Mouse (Mus musculus) ES-E14 (cell line): ENCODE results near the gene Cops9. TPM values are rescaled to one million over a fixed set of nuclear protein-coding genes. Genes with fewer than 3 reads are reported as not detected.

Source experiments
- DNase-seq: peaks from one replicate; pipeline ENCODE4 v3.0.0-alpha.2; 2013; ENCODE audit warnings: low read depth, low spot score
- H3K27ac ChIP-seq: 2 replicates; pipeline ENCODE4 v1.5.1; 2012; ENCODE audit warnings: low read depth, mild to moderate bottlenecking, low read length, moderate library complexity, mixed read lengths; ENCODE audit not compliant: poor library complexity, insufficient read depth, severe bottlenecking
- H3K36me3 ChIP-seq: 2 replicates; pipeline ENCODE4 v1.6.1; 2012; ENCODE audit warnings: mild to moderate bottlenecking, low read length, moderate library complexity, mixed read lengths; ENCODE audit not compliant: control insufficient read depth, poor library complexity, insufficient read depth, severe bottlenecking
- H3K4me1 ChIP-seq, 2 experiments: fragments of 150-350 bp in 1 of 2; sonication (generic) in 1 of 2; 2 replicates each; pipeline ENCODE4 v1.6.1; 2012; ENCODE audit warnings: low read length in 2 of 2, mild to moderate bottlenecking in 1 of 2, mixed read lengths in 1 of 2; ENCODE audit not compliant: control insufficient read depth in 2 of 2, insufficient read depth in 2 of 2, poor library complexity in 1 of 2
- H3K4me3 ChIP-seq, 2 experiments: fragments of 150-350 bp in 1 of 2; sonication (generic) in 1 of 2; 2 replicates each; pipeline ENCODE4 v1.5.1; 2012; ENCODE audit warnings: low read length in 2 of 2, low read depth in 1 of 2, mild to moderate bottlenecking in 1 of 2, mixed read lengths in 1 of 2; ENCODE audit not compliant: insufficient read depth in 1 of 2, poor library complexity in 1 of 2, severe bottlenecking in 1 of 2
- H3K9ac ChIP-seq: 2 replicates; pipeline ENCODE4 v1.6.1; 2012; ENCODE audit warnings: low read depth, mild to moderate bottlenecking, low read length, mixed read lengths; ENCODE audit not compliant: poor library complexity, insufficient read depth, severe bottlenecking
- H3K9me3 ChIP-seq: fragments of 150-350 bp; sonication (generic); 2 replicates; pipeline ENCODE4 v1.6.1; 2012; ENCODE audit warnings: low read depth, mild to moderate bottlenecking, low read length; ENCODE audit not compliant: control insufficient read depth, insufficient read depth
- CHD2 ChIP-seq: IDR thresholded peaks from 2 replicates; pipeline ENCODE4 v1.6.1; 2014; ENCODE audit warnings: mild to moderate bottlenecking, low read depth, low read length, inconsistent platforms
- HCFC1 ChIP-seq: IDR thresholded peaks from 2 replicates; pipeline ENCODE4 v1.6.1; 2012; ENCODE audit warnings: low read length, inconsistent platforms, borderline replicate concordance; ENCODE audit not compliant: insufficient read depth
- MAFK ChIP-seq: IDR thresholded peaks from 2 replicates; pipeline ENCODE4 v1.6.1; 2014; ENCODE audit warnings: mild to moderate bottlenecking, low read depth, low read length, inconsistent platforms; ENCODE audit not compliant: insufficient read depth
- ZC3H11A ChIP-seq: IDR thresholded peaks from 2 replicates; pipeline ENCODE4 v1.6.1; 2012; ENCODE audit warnings: low read depth, mild to moderate bottlenecking, inconsistent platforms, low read length, borderline replicate concordance
- ZNF384 ChIP-seq: IDR thresholded peaks from 2 replicates; pipeline ENCODE4 v1.6.1; 2012; ENCODE audit warnings: low read depth, low read length, inconsistent platforms
- in situ Hi-C, 2 experiments: fragments of 600-800 bp; cut with MboI; formaldehyde crosslinking; loops; one replicate each; pipeline ENCODE4 v1.15.1; 2025; ENCODE audit warnings: low sequenced_read_pairs in 2 of 2, inconsistent platforms in 1 of 2; ENCODE audit not compliant: unreplicated experiment in 2 of 2
- total RNA-seq: library from RNA; depleted of rRNA; stranded (reverse); fragments of 300-350 nt; gene quantifications from 2 replicates; pipeline ENCODE4 v1.2.3, GENCODE M21; 2012

Gene Cops9
- total RNA-seq, 1 experiment, result 176 TPM

DNA sequence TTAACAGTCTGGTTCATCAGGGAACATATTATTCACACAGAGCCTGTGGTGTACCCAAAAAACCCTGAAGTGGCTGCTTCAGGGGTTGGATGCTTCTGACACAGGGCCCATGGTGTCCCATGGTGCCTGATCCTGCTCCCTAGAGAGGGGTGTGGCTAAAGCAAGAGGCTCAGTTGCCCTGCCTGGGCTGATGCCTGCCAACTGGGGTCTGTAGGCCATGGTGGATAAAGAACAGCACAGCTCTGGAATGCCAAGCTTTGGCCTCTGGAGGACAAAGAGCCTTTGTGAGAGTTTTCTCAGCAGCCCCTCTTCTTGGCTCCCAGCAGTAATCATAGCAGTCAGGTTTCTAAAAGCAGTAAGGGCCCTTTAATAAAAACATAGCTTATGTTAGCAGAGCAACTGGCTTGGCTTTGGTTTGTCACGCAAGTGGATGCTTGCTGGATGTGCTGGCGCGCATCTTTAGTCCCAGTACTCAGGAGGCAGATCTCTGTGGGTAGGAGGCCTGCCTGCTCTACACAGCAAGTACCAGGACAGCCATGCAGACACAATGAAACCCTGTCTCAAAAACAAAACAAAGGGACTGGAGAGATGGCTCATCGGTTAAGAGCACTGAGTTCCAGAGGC, 6.7 kb downstream of the Cops9 start:
- Histone ChIP-seq H3K27ac (no peak overlapping the region), H3K4me1 (no peaks in the 10 kb centered on the region), H3K9ac (no peak overlapping the region), H3K9me3 (no peaks in the 10 kb centered on the region), H3K4me3 (no peak overlapping the region), H3K36me3 (peaks cover 12% of the 10 kb centered on the region)
- no peak for TF ChIP-seq MAFK
- no peak for TF ChIP-seq HCFC1
- no peak for TF ChIP-seq CHD2
- TF ChIP-seq ZNF384, result no peak
- no peak for TF ChIP-seq ZC3H11A
- in situ Hi-C loops, result no loop called here
- no peak for DNase-seq

- Histone ChIP-seq H3K9ac (no peak overlapping the region), H3K4me3 (no peak overlapping the region), H3K9me3 (no peaks in the 10 kb centered on the region), H3K27ac (no peak overlapping the region), H3K4me1 (no peaks in the 10 kb centered on the region), H3K36me3 (peaks cover 12% of the 10 kb centered on the region)
- in situ Hi-C loops, result no loop called here
- DNase-seq, result no peak
- no peak for TF ChIP-seq CHD2
- no peak for TF ChIP-seq ZNF384
- TF ChIP-seq ZC3H11A, result no peak
- no peak for TF ChIP-seq HCFC1
- TF ChIP-seq MAFK, result no peak
Observed at GRCm38 (mm10) chr1:92634569-92634968, 7.2 kb downstream of the Cops9 start.

GRCm38 (mm10) chr1:92633726-92634125, 8.1 kb downstream of the Cops9 start:
- H3K9me3 ChIP-seq, result no peaks in the 10 kb centered on the region
- peaks cover 12% of the 10 kb centered on the region for H3K36me3 ChIP-seq
- no peak overlapping the region for H3K9ac ChIP-seq
- no peak for DNase-seq
- no peaks in the 10 kb centered on the region for H3K4me1 ChIP-seq
- in situ Hi-C loops, result no loop called here
- H3K4me3 ChIP-seq, result no peak overlapping the region
- no peak for TF ChIP-seq HCFC1
- TF ChIP-seq ZC3H11A, result no peak
- no peak for TF ChIP-seq ZNF384
- TF ChIP-seq CHD2, result no peak
- no peak overlapping the region for H3K27ac ChIP-seq

GRCm38 (mm10) chr1:92632948-92633347, 8.8 kb downstream of the Cops9 start:
- Histone ChIP-seq H3K9ac (no peak overlapping the region), H3K9me3 (no peaks in the 10 kb centered on the region), H3K36me3 (peaks cover 10% of the 10 kb centered on the region), H3K4me1 (no peaks in the 10 kb centered on the region), H3K27ac (no peak overlapping the region), H3K4me3 (no peak overlapping the region)
- in situ Hi-C loops, result no loop called here
- no peak for DNase-seq
- no peak for TF ChIP-seq CHD2
- no peak for TF ChIP-seq HCFC1
- TF ChIP-seq ZC3H11A, result no peak
- no peak for TF ChIP-seq ZNF384
- TF ChIP-seq MAFK, result no peak

- Histone ChIP-seq H3K9ac (no peak overlapping the region), H3K27ac (no peak overlapping the region), H3K36me3 (peaks cover 7% of the 10 kb centered on the region), H3K4me1 (no peaks in the 10 kb centered on the region), H3K4me3 (no peak overlapping the region), H3K9me3 (no peaks in the 10 kb centered on the region)
- in situ Hi-C loops, result no loop called here
- no peak for DNase-seq
- TF ChIP-seq ZC3H11A, result no peak
- no peak for TF ChIP-seq ZNF384
- TF ChIP-seq CHD2, result no peak
- TF ChIP-seq MAFK, result no peak
- TF ChIP-seq HCFC1, result no peak
Observed at GRCm38 (mm10) chr1:92632196-92632595, 9.6 kb downstream of the Cops9 start.
